Mouse (Mus musculus): ENCODE data around the gene Mpdz. TPM values are rescaled to one million over a fixed set of nuclear protein-coding genes. Genes with fewer than 3 reads are reported as not detected.

The Mpdz gene
- polyA plus RNA-seq, 1 experiment from 2014 or later, result 19.1 TPM

- H3K9me3 ChIP-seq (replicated peaks; ENCODE audit: control insufficient read depth, low read length), result no peaks in the 10 kb centered on the region
- H3K9ac ChIP-seq (ENCODE audit: low read length), result no peak overlapping the region
- H3K4me3 ChIP-seq (ENCODE audit: low read depth, low read length), result no peak overlapping the region
- no peak overlapping the region for H3K4me2 ChIP-seq (ENCODE audit: low read length)
- H3K4me1 ChIP-seq (ENCODE audit: control insufficient read depth, insufficient read depth, low read length), result peaks cover 4% of the 10 kb centered on the region; the same call in 1 of the 2 replicates
- no peak overlapping the region for H3K27ac ChIP-seq (ENCODE audit: low read depth, low read length)
- WGBS, result 86% methylated on average over 2 of the region's 2 CpGs
- DNase-seq (ENCODE audit: low spot score), result no peak
- ATAC-seq, result no peak
- no peaks in the 10 kb centered on the region for H3K36me3 ChIP-seq (ENCODE audit: control insufficient read depth, insufficient read depth, low read length)
- H3K27me3 ChIP-seq (replicated peaks; ENCODE audit: control insufficient read depth, insufficient read depth, low read length), result no peaks in the 10 kb centered on the region
Observed at GRCm38 (mm10) chr4:81249245-81249644, 193.4 kb downstream of the Mpdz start.

GRCm38 (mm10) chr4:81236227-81236626 is 206.4 kb downstream of the Mpdz start:
- DNase-seq (ENCODE audit: low spot score), result no peak
- Histone ChIP-seq H3K27ac (ENCODE audit: low read depth, low read length) (no peak overlapping the region), H3K27me3 (replicated peaks; ENCODE audit: control insufficient read depth, insufficient read depth, low read length) (no peaks in the 10 kb centered on the region), H3K9me3 (replicated peaks; ENCODE audit: control insufficient read depth, low read length) (no peaks in the 10 kb centered on the region), H3K36me3 (ENCODE audit: control insufficient read depth, insufficient read depth, low read length) (no peaks in the 10 kb centered on the region), H3K4me2 (ENCODE audit: low read length) (no peak overlapping the region), H3K9ac (ENCODE audit: low read length) (no peak overlapping the region), H3K4me3 (ENCODE audit: low read depth, low read length) (no peak overlapping the region), H3K4me1 (ENCODE audit: control insufficient read depth, insufficient read depth, low read length) (no peaks in the 10 kb centered on the region)
- 66% methylated on average over 5 of the region's 5 CpGs for WGBS
- no peak for ATAC-seq

All from forebrain, embryonic 14.5 days (tissue).